Mouse (Mus musculus): ENCODE measurements around the gene Prlhr. TPM values are rescaled to one million over a fixed set of nuclear protein-coding genes. Genes with fewer than 3 reads are reported as not detected.

The Prlhr gene
- polyA plus RNA-seq, 1 experiment from 2014 or later = not detected

- ATAC-seq (ENCODE audit: insufficient read depth, low FRiP score, low read depth) = peak; percentile 47; the same call in 1 of the 2 replicates
- WGBS = 3% methylated on average over 41 of the region's 41 CpGs
- Histone ChIP-seq H3K9ac (no peak overlapping the region), H3K27me3 (replicated peaks) (peaks cover 31% of the 10 kb centered on the region), H3K9me3 (no peaks in the 10 kb centered on the region), H3K36me3 (no peaks in the 10 kb centered on the region), H3K4me3 (replicated peaks) (peak overlapping the region; percentile 23; the same call in 1 of the 2 replicates), H3K4me2 (peak overlapping the region; percentile 49), H3K4me1 (peaks cover 16% of the 10 kb centered on the region; the same call in 1 of the 2 replicates), H3K27ac (no peak overlapping the region)
Observed at GRCm38 (mm10) chr19:60466953-60467570, 1.0 kb downstream of the Prlhr start.

- Histone ChIP-seq H3K4me1 (peaks cover 16% of the 10 kb centered on the region; the same call in 1 of the 2 replicates), H3K27me3 (replicated peaks) (peaks cover 31% of the 10 kb centered on the region), H3K9ac (no peak overlapping the region), H3K4me2 (no peak overlapping the region), H3K9me3 (no peaks in the 10 kb centered on the region), H3K36me3 (no peaks in the 10 kb centered on the region), H3K27ac (no peak overlapping the region), H3K4me3 (replicated peaks) (no peak overlapping the region)
- no peak for ATAC-seq (ENCODE audit: insufficient read depth, low FRiP score, low read depth)
- 74% methylated on average over 2 of the region's 2 CpGs for WGBS
Observed at GRCm38 (mm10) chr19:60465726-60466125, 2.4 kb downstream of the Prlhr start.

- Histone ChIP-seq H3K36me3 (no peaks in the 10 kb centered on the region), H3K27ac (no peak overlapping the region), H3K4me3 (replicated peaks) (no peak overlapping the region), H3K27me3 (replicated peaks) (peaks cover 33% of the 10 kb centered on the region), H3K9me3 (no peaks in the 10 kb centered on the region), H3K4me2 (no peak overlapping the region), H3K9ac (no peak overlapping the region), H3K4me1 (peaks cover 13% of the 10 kb centered on the region; the same call in 1 of the 2 replicates)
- no peak for ATAC-seq (ENCODE audit: insufficient read depth, low FRiP score, low read depth)
- 16% methylated on average over 3 of the region's 3 CpGs for WGBS
Observed at GRCm38 (mm10) chr19:60463896-60464295, 4.2 kb downstream of the Prlhr start.

- 71% methylated on average over 3 of the region's 3 CpGs for WGBS
- Histone ChIP-seq H3K9me3 (no peaks in the 10 kb centered on the region), H3K9ac (no peak overlapping the region), H3K27me3 (replicated peaks) (peaks cover 29% of the 10 kb centered on the region), H3K36me3 (no peaks in the 10 kb centered on the region), H3K27ac (no peak overlapping the region), H3K4me3 (replicated peaks) (no peak overlapping the region), H3K4me2 (no peak overlapping the region), H3K4me1 (peaks cover 11% of the 10 kb centered on the region; the same call in 1 of the 2 replicates)
- no peak for ATAC-seq (ENCODE audit: insufficient read depth, low FRiP score, low read depth)
Observed at GRCm38 (mm10) chr19:60463440-60463839, 4.7 kb downstream of the Prlhr start.

GRCm38 (mm10) chr19:60461476-60461875, 6.6 kb downstream of the Prlhr start:
- Histone ChIP-seq H3K4me3 (replicated peaks) (no peak overlapping the region), H3K4me2 (no peak overlapping the region), H3K9me3 (no peaks in the 10 kb centered on the region), H3K27ac (no peak overlapping the region), H3K4me1 (no peaks in the 10 kb centered on the region), H3K36me3 (no peaks in the 10 kb centered on the region), H3K9ac (no peak overlapping the region), H3K27me3 (replicated peaks) (0 out of 2 replicates have a peak, but pooled peaks cover 10% of the 10 kb centered on the region)
- 53% methylated on average over 2 of the region's 2 CpGs for WGBS
- ATAC-seq (ENCODE audit: insufficient read depth, low FRiP score, low read depth) = no peak

- 36% methylated on average over 3 of the region's 3 CpGs for WGBS
- Histone ChIP-seq H3K9me3 (no peaks in the 10 kb centered on the region), H3K27ac (no peak overlapping the region), H3K4me2 (no peak overlapping the region), H3K4me1 (no peaks in the 10 kb centered on the region), H3K9ac (no peak overlapping the region), H3K27me3 (replicated peaks) (0 out of 2 replicates have a peak, but pooled peaks cover 2% of the 10 kb centered on the region), H3K36me3 (no peaks in the 10 kb centered on the region), H3K4me3 (replicated peaks) (no peak overlapping the region)
- no peak for ATAC-seq (ENCODE audit: insufficient read depth, low FRiP score, low read depth)
Observed at GRCm38 (mm10) chr19:60459680-60460079, 8.4 kb downstream of the Prlhr start.

GRCm38 (mm10) chr19:60459071-60459470, 9.0 kb downstream of the Prlhr start:
- Histone ChIP-seq H3K9me3 (no peaks in the 10 kb centered on the region), H3K27me3 (replicated peaks) (0 out of 2 replicates have a peak, but pooled peaks cover 2% of the 10 kb centered on the region), H3K9ac (no peak overlapping the region), H3K4me3 (replicated peaks) (no peak overlapping the region), H3K4me2 (no peak overlapping the region), H3K36me3 (no peaks in the 10 kb centered on the region), H3K27ac (no peak overlapping the region), H3K4me1 (no peaks in the 10 kb centered on the region)
- ATAC-seq (ENCODE audit: insufficient read depth, low FRiP score, low read depth) = no peak
- 85% methylated on average over 2 of the region's 2 CpGs for WGBS

- no peaks in the 10 kb centered on the region for H3K4me1 ChIP-seq
- ATAC-seq (ENCODE audit: insufficient read depth, low FRiP score, low read depth) = no peak
- H3K9me3 ChIP-seq = no peaks in the 10 kb centered on the region
- no peak overlapping the region for H3K4me2 ChIP-seq
- no peak overlapping the region for H3K9ac ChIP-seq
- no peaks in the 10 kb centered on the region for H3K36me3 ChIP-seq
- no peak overlapping the region for H3K27ac ChIP-seq
- H3K4me3 ChIP-seq (replicated peaks) = no peak overlapping the region
- H3K27me3 ChIP-seq (replicated peaks) = 0 out of 2 replicates have a peak, but pooled peaks cover 2% of the 10 kb centered on the region
- 64% methylated on average over 1 of the region's 1 CpGs for WGBS
Observed at GRCm38 (mm10) chr19:60455791-60456190, 12.3 kb downstream of the Prlhr start.

- H3K4me3 ChIP-seq (replicated peaks) = no peak overlapping the region
- ATAC-seq (ENCODE audit: insufficient read depth, low FRiP score, low read depth) = no peak
Observed at GRCm38 (mm10) chr19:60440531-60440930, 27.6 kb downstream of the Prlhr start.

GRCm38 (mm10) chr19:60440083-60440482, 28.0 kb downstream of the Prlhr start:
- H3K4me3 ChIP-seq (replicated peaks) = no peak overlapping the region
- no peak overlapping the region for H3K9ac ChIP-seq
- no peak overlapping the region for H3K27ac ChIP-seq
- no peak overlapping the region for H3K4me2 ChIP-seq
- no peaks in the 10 kb centered on the region for H3K27me3 ChIP-seq (replicated peaks)
- WGBS = 62% methylated on average over 5 of the region's 5 CpGs
- H3K9me3 ChIP-seq = no peaks in the 10 kb centered on the region
- ATAC-seq (ENCODE audit: insufficient read depth, low FRiP score, low read depth) = no peak
- no peaks in the 10 kb centered on the region for H3K4me1 ChIP-seq
- no peaks in the 10 kb centered on the region for H3K36me3 ChIP-seq

More at GRCm38 (mm10) chr19:60440531-60440930, 27.6 kb downstream of the Prlhr start:
- no peaks in the 10 kb centered on the region for H3K27me3 ChIP-seq (replicated peaks)
- no peaks in the 10 kb centered on the region for H3K9me3 ChIP-seq
- no peak overlapping the region for H3K27ac ChIP-seq
- H3K4me2 ChIP-seq = no peak overlapping the region
- H3K4me1 ChIP-seq = no peaks in the 10 kb centered on the region
- no peak overlapping the region for H3K9ac ChIP-seq
- H3K36me3 ChIP-seq = no peaks in the 10 kb centered on the region

GRCm38 (mm10) chr19:60437566-60438241, 30.4 kb downstream of the Prlhr start:
- Histone ChIP-seq H3K4me2 (no peak overlapping the region), H3K27ac (no peak overlapping the region), H3K9me3 (no peaks in the 10 kb centered on the region), H3K4me1 (no peaks in the 10 kb centered on the region), H3K27me3 (replicated peaks) (no peaks in the 10 kb centered on the region), H3K9ac (no peak overlapping the region), H3K36me3 (no peaks in the 10 kb centered on the region), H3K4me3 (replicated peaks) (no peak overlapping the region)
- WGBS = 52% methylated on average over 6 of the region's 6 CpGs
- ATAC-seq (ENCODE audit: insufficient read depth, low FRiP score, low read depth) = no peak

GRCm38 (mm10) chr19:60432347-60433129, 35.6 kb downstream of the Prlhr start:
- ATAC-seq (ENCODE audit: insufficient read depth, low FRiP score, low read depth) = no peak
- Histone ChIP-seq H3K4me3 (replicated peaks) (no peak overlapping the region), H3K36me3 (no peaks in the 10 kb centered on the region), H3K9me3 (no peaks in the 10 kb centered on the region), H3K27ac (no peak overlapping the region), H3K4me2 (no peak overlapping the region), H3K9ac (no peak overlapping the region), H3K4me1 (no peaks in the 10 kb centered on the region), H3K27me3 (replicated peaks) (no peaks in the 10 kb centered on the region)
- WGBS = 74% methylated on average over 6 of the region's 6 CpGs

All from stomach, embryonic 15.5 days (tissue).